Mouse (Mus musculus): ENCODE results near the gene Ephb1. TPM values are rescaled to one million over a fixed set of nuclear protein-coding genes. Genes with fewer than 3 reads are reported as not detected.

Gene Ephb1
- total RNA-seq, 2 experiments from 2014 or later, result 0.48 to 1.0 TPM

DNA sequence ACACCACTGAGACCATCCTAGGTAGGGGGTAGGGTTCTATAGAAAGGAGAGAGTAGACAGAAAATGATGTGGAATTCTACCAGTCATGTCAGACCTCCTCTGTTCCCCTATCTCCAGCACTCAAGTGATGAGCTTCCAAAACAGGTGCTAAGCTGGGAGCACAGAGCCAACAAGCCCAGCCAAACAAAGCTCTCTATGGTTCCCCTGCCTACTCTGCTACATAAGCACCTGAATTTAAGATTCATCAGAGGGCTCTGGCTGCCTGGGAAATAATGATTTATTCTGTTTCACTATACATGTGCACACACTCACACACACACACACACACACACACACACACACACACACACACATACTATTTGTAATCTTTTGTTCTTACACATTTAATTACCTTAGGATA is 216.3 kb downstream of the Ephb1 start:
- DNase-seq, result no peak
- Histone ChIP-seq H3K4me3 (no peak overlapping the region), H3K27ac (no peak overlapping the region)
- intact Hi-C loops (cut with DNase I), result no loop called here
- no peak for TF ChIP-seq CTCF (IDR thresholded peaks at IDR 0.05)

- TF ChIP-seq CTCF (IDR thresholded peaks at IDR 0.05), result no peak
- intact Hi-C loops (cut with DNase I), result no loop called here
- DNase-seq, result no peak
- Histone ChIP-seq H3K4me3 (no peak overlapping the region), H3K27ac (no peak overlapping the region)
Measured at GRCm38 (mm10) chr9:102130506-102130905, 224.0 kb downstream of the Ephb1 start.

- no peak for TF ChIP-seq CTCF (IDR thresholded peaks at IDR 0.05)
Measured at GRCm38 (mm10) chr9:102126510-102126909, 228.0 kb downstream of the Ephb1 start.

GRCm38 (mm10) chr9:102122880-102123453 is 231.5 kb downstream of the Ephb1 start:
- intact Hi-C loops (cut with DNase I), result no loop called here
- no peak for DNase-seq
- no peak for TF ChIP-seq CTCF (IDR thresholded peaks at IDR 0.05)
- H3K27ac ChIP-seq, result no peak overlapping the region
- H3K4me3 ChIP-seq, result no peak overlapping the region

More at GRCm38 (mm10) chr9:102126510-102126909, 228.0 kb downstream of the Ephb1 start:
- intact Hi-C loops (cut with DNase I), result no loop called here
- DNase-seq, result no peak
- Histone ChIP-seq H3K4me3 (no peak overlapping the region), H3K27ac (no peak overlapping the region)

- intact Hi-C loops (cut with DNase I), result loop anchor here (2.0 kb wide), 1 partner anchor 235 kb away; the partner anchor contains the start of gene Ephb1
- TF ChIP-seq CTCF (IDR thresholded peaks at IDR 0.05), result peak; percentile 65
- H3K27ac ChIP-seq, result no peak overlapping the region
- DNase-seq, result peak; percentile 49
- H3K4me3 ChIP-seq, result no peak overlapping the region
Measured at GRCm38 (mm10) chr9:102119422-102119821, 235.1 kb downstream of the Ephb1 start.

- Histone ChIP-seq H3K4me3 (no peak overlapping the region), H3K27ac (no peak overlapping the region)
- no peak for TF ChIP-seq CTCF (IDR thresholded peaks at IDR 0.05)
- DNase-seq, result no peak
- intact Hi-C loops (cut with DNase I), result no loop called here
Measured at GRCm38 (mm10) chr9:102115326-102115725, 239.2 kb downstream of the Ephb1 start.

GRCm38 (mm10) chr9:102111471-102111870 is 243.0 kb downstream of the Ephb1 start:
- intact Hi-C loops (cut with DNase I), result no loop called here
- Histone ChIP-seq H3K27ac (no peak overlapping the region), H3K4me3 (no peak overlapping the region)
- TF ChIP-seq CTCF (IDR thresholded peaks at IDR 0.05), result no peak
- no peak for DNase-seq

- intact Hi-C loops (cut with DNase I), result loop anchor here (5.0 kb wide), 1 partner anchor 244 kb away; the partner anchor contains the start of gene Ephb1
- Histone ChIP-seq H3K27ac (no peak overlapping the region), H3K4me3 (no peak overlapping the region)
- peak; percentile 16 for DNase-seq
- TF ChIP-seq CTCF (IDR thresholded peaks at IDR 0.05), result peak; percentile 34; the same call in 1 of the 2 replicates
Measured at GRCm38 (mm10) chr9:102107978-102108377, 246.5 kb downstream of the Ephb1 start.

DNA sequence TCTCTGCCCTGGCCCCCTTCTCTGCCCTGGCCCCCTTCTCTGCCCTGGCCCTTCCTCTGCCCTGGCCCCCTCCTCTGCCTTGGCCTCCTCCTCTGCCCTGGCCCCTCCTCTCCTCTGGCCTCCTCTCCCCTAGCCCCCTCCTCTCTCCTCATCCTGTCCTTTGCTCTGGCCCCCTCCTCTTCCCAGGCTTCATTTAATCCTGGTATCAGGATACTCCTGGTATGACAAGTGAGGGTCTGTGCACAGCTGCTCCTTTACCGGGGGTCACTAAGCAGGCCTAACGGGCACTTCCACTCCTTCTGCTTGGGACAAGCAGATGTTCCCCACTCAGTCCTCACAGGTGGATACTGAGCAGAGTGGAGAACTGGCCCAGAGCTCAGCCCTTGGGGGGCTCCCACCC is 247.3 kb downstream of the Ephb1 start:
- TF ChIP-seq CTCF (IDR thresholded peaks at IDR 0.05), result no peak
- Histone ChIP-seq H3K27ac (no peak overlapping the region), H3K4me3 (no peak overlapping the region)
- DNase-seq, result no peak
- intact Hi-C loops (cut with DNase I), result loop anchor here (5.0 kb wide), 1 partner anchor 245 kb away; the partner anchor contains the start of gene Ephb1

- DNase-seq, result peak; percentile 44
- H3K4me3 ChIP-seq, result no peak overlapping the region
- intact Hi-C loops (cut with DNase I), result no loop called here
- H3K27ac ChIP-seq, result no peak overlapping the region
- TF ChIP-seq CTCF (IDR thresholded peaks at IDR 0.05), result no peak
Measured at GRCm38 (mm10) chr9:102096825-102097224, 257.7 kb downstream of the Ephb1 start.

GRCm38 (mm10) chr9:102088598-102088997 is 265.9 kb downstream of the Ephb1 start:
- Histone ChIP-seq H3K4me3 (no peak overlapping the region), H3K27ac (no peak overlapping the region)
- TF ChIP-seq CTCF (IDR thresholded peaks at IDR 0.05), result no peak
- DNase-seq, result no peak
- intact Hi-C loops (cut with DNase I), result no loop called here

DNA sequence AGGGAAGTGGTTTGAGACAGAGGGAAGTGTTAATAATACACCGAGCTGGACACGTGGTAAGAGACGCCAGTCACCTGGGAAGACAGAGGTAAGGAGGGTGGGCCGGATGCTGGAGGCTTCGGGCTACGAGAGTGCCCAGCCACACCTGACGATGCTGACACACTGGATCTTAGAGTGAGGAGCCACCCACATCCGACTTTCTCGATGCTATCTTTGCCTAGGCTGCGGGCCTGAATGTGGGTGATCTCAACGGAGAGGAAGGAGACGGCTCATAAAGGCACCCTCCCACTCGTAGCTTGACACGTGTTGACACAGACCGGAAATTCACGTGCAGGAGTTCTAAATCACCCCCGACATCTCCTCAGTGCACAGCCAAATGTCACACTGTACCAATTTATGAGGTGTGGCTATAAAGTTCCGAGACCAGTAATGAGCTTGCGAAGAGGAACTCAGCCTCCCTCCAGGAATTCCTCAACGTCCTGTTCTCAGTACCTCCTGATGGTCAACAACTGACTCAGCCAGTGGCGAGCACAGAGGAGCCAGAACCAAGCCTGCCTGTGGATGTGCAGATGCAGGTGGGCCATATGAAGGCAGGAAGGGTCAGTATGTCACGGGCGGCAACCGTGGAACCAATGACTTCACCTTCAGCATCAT is 268.3 kb downstream of the Ephb1 start:
- intact Hi-C loops (cut with DNase I), result no loop called here
- DNase-seq, result no peak
- no peak overlapping the region for H3K27ac ChIP-seq
- no peak overlapping the region for H3K4me3 ChIP-seq
- TF ChIP-seq CTCF (IDR thresholded peaks at IDR 0.05), result no peak

DNA sequence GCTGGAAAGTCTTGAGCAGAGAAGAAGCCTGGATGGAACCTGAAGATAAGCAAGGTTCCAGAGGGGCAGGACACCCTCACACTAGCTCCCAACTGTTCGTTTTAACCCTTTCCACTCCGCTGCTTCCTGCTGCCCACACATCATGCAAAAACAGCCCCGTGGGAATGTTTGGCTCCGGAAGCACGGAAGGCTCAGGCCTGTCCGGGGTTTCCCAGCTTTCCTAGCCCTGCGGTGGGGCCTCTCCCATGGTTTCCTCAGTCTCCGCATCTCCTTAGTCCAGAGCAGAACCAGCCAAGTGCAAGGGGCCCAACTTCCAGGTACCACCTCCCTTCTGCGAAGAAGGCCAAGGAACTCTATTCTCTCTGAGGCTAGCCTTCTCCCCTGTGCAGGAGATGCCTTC is 269.0 kb downstream of the Ephb1 start:
- intact Hi-C loops (cut with DNase I), result no loop called here
- H3K27ac ChIP-seq, result no peak overlapping the region

DNA sequence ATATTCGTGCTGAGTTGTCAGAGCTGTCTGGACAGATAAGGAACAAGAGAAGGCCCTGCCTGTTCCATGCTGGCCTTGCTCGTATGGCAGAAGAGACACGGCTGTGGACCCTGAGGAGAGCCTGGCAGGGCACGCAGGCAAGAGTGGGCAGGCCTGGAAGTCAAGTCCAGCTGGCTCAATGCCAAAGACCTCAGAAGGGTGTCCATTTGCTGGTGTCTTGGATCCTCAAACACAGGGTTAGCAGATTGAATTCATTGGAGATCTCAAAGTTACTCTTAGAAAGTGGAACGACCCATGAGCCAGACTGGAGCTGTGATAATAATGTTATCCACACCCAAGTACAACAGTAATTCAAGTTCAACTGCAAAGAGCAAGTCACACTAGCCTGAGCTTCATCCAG is 273.6 kb downstream of the Ephb1 start:
- no peak for DNase-seq
- Histone ChIP-seq H3K27ac (no peak overlapping the region), H3K4me3 (no peak overlapping the region)
- no peak for TF ChIP-seq CTCF (IDR thresholded peaks at IDR 0.05)
- intact Hi-C loops (cut with DNase I), result no loop called here

More for the DNA sequence above, 269.0 kb downstream of the Ephb1 start:
- no peak for TF ChIP-seq CTCF (IDR thresholded peaks at IDR 0.05)
- no peak overlapping the region for H3K4me3 ChIP-seq
- DNase-seq, result no peak

Data from gastrocnemius, adult 2 months (tissue).